Mouse (Mus musculus) forebrain, embryonic 16.5 days (tissue): Measurements from ENCODE around the gene Rtl10. TPM values are rescaled to one million over a fixed set of nuclear protein-coding genes. Genes with fewer than 3 reads are reported as not detected.

Experiments
- ATAC-seq: fragments of 200-750 bp; cut with Nextera tagmentation; 2 replicates; pipeline ENCODE4 v1.8.0; 2017; ENCODE audit warnings: mild to moderate bottlenecking, moderate library complexity
- H3K27ac ChIP-seq: fragments of 300-500 bp; sonication (generic); 2 replicates; pipeline ENCODE4 v1.5.1; 2014; ENCODE audit warnings: low read length, control low read depth
- H3K27me3 ChIP-seq: fragments of 300-500 bp; sonication (generic); replicated peaks from 2 replicates; pipeline ENCODE4 v1.6.1; 2014; ENCODE audit warnings: low read length; ENCODE audit not compliant: control insufficient read depth, insufficient read depth
- H3K36me3 ChIP-seq: fragments of 300-500 bp; sonication (generic); 2 replicates; pipeline ENCODE4 v1.6.1; 2014; ENCODE audit not compliant: control insufficient read depth, insufficient read depth
- H3K4me1 ChIP-seq: fragments of 300-500 bp; sonication (generic); replicated peaks from 2 replicates; pipeline ENCODE4 v1.6.1; 2014; ENCODE audit warnings: low read length; ENCODE audit not compliant: control insufficient read depth, insufficient read depth
- H3K4me2 ChIP-seq: fragments of 300-500 bp; sonication (generic); 2 replicates; pipeline ENCODE4 v1.6.1; 2014; ENCODE audit warnings: mild to moderate bottlenecking, low read length, control low read depth
- H3K4me3 ChIP-seq: fragments of 300-500 bp; sonication (generic); replicated peaks from 2 replicates; pipeline ENCODE4 v1.5.1; 2014; ENCODE audit warnings: mild to moderate bottlenecking, low read length, control low read depth
- H3K9ac ChIP-seq: fragments of 300-500 bp; sonication (generic); replicated peaks from 2 replicates; pipeline ENCODE4 v1.6.1; 2014; ENCODE audit warnings: low read depth, low read length, control low read depth
- H3K9me3 ChIP-seq: fragments of 300-500 bp; sonication (generic); 2 replicates; pipeline ENCODE4 v1.6.1; 2016; ENCODE audit warnings: low read length; ENCODE audit not compliant: control insufficient read depth
- WGBS: fragments of 180-500 bp; shearing (Covaris S2); extraction: QIAGEN DNeasy Blood & Tissue Kit; methylation state at CpG from one replicate; pipeline ENCODE4 v1.1.7; 2014; 5-methylcytosine and 5-hydroxymethylcytosine counted together
- polyA plus RNA-seq: library from polyadenylated mRNA; unstranded; fragments of >200 nt; fragmentation: Nextera tagmentation; extraction: Ambion mirVana; gene quantifications from 2 replicates; pipeline ENCODE4 v1.2.1, GENCODE M21; 2015

Gene Rtl10
- polyA plus RNA-seq, 1 experiment from 2014 or later, result 3.4 TPM

GRCm38 (mm10) chr16:18490894-18491293, 7.8 kb upstream of the Rtl10 start:
- ATAC-seq, result no peak
- 82% methylated on average over 1 of the region's 1 CpGs for WGBS
- Histone ChIP-seq H3K4me1 (no peaks in the 10 kb centered on the region), H3K9ac (no peak overlapping the region), H3K27ac (no peak overlapping the region), H3K27me3 (no peaks in the 10 kb centered on the region), H3K4me3 (no peak overlapping the region), H3K36me3 (no peaks in the 10 kb centered on the region), H3K4me2 (no peak overlapping the region), H3K9me3 (no peaks in the 10 kb centered on the region)

- WGBS, result 2% methylated on average over 6 of the region's 6 CpGs
- H3K9me3 ChIP-seq, result no peaks in the 10 kb centered on the region
- no peak; the same call in 1 of the 2 replicates for ATAC-seq
- H3K4me1 ChIP-seq, result peaks cover 18% of the 10 kb centered on the region
- H3K27ac ChIP-seq, result peak overlapping the region; percentile 94
- H3K4me3 ChIP-seq, result peak overlapping the region; percentile 81
- peak overlapping the region; percentile 83 for H3K9ac ChIP-seq
- H3K4me2 ChIP-seq, result peak overlapping the region; percentile 87
- no peaks in the 10 kb centered on the region for H3K27me3 ChIP-seq
- H3K36me3 ChIP-seq, result peaks cover 6% of the 10 kb centered on the region
These were observed 711 bp upstream of the Rtl10 start for GRCm38 (mm10) chr16:18497865-18498515.

GRCm38 (mm10) chr16:18498996-18499395, 295 bp downstream of the Rtl10 start:
- peak overlapping the region; percentile 62; the same call in 1 of the 2 replicates for H3K27ac ChIP-seq
- peaks cover 6% of the 10 kb centered on the region for H3K36me3 ChIP-seq
- no peaks in the 10 kb centered on the region for H3K27me3 ChIP-seq
- ATAC-seq, result no peak
- H3K4me2 ChIP-seq, result peak overlapping the region; percentile 87
- WGBS, result under 1% methylated on average over 24 of the region's 24 CpGs
- H3K4me1 ChIP-seq, result peaks cover 18% of the 10 kb centered on the region
- peak overlapping the region; percentile 81 for H3K4me3 ChIP-seq
- H3K9me3 ChIP-seq, result no peaks in the 10 kb centered on the region
- peak overlapping the region; percentile 83 for H3K9ac ChIP-seq

DNA sequence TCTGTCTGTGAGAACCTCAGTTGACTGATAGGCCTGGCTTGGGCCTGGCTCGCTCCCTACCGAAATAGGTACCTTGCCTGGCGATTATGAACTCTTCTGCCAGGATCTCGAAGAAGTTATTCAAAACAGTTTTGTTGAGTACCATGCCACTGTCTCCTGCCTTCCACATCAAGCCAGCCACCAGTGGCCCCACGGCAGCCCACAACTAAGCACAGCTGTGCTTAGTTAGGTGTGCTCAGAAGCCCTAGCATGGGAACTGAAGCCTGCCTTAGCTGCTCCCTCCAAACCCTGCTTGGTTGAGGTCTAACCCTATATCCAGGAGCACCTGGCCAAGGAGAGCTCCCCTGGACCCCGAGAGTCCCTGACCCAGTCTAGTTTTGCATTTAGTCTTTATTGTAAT, 2.8 kb downstream of the Rtl10 start:
- H3K36me3 ChIP-seq, result peaks cover 6% of the 10 kb centered on the region
- H3K9ac ChIP-seq, result no peak overlapping the region
- H3K4me1 ChIP-seq, result peaks cover 18% of the 10 kb centered on the region
- no peak overlapping the region for H3K4me3 ChIP-seq
- ATAC-seq, result no peak
- no peak overlapping the region for H3K4me2 ChIP-seq
- no peaks in the 10 kb centered on the region for H3K27me3 ChIP-seq
- no peaks in the 10 kb centered on the region for H3K9me3 ChIP-seq
- H3K27ac ChIP-seq, result no peak overlapping the region
- 98% methylated on average over 6 of the region's 6 CpGs for WGBS

GRCm38 (mm10) chr16:18503566-18504342, 5.1 kb downstream of the Rtl10 start:
- WGBS, result 94% methylated on average over 14 of the region's 14 CpGs
- Histone ChIP-seq H3K4me3 (no peak overlapping the region), H3K27ac (no peak overlapping the region), H3K4me2 (no peak overlapping the region), H3K9me3 (no peaks in the 10 kb centered on the region), H3K36me3 (peaks cover 6% of the 10 kb centered on the region), H3K4me1 (peaks cover 11% of the 10 kb centered on the region), H3K9ac (no peak overlapping the region), H3K27me3 (no peaks in the 10 kb centered on the region)
- no peak for ATAC-seq

GRCm38 (mm10) chr16:18506524-18507199, 8.0 kb downstream of the Rtl10 start:
- WGBS, result 91% methylated on average over 3 of the region's 3 CpGs
- H3K36me3 ChIP-seq, result peaks cover under 1% of the 10 kb centered on the region

GRCm38 (mm10) chr16:18507200-18507549, 8.5 kb downstream of the Rtl10 start:
- no peaks in the 10 kb centered on the region for H3K27me3 ChIP-seq
- 83% methylated on average over 1 of the region's 1 CpGs for WGBS
- H3K9me3 ChIP-seq, result no peaks in the 10 kb centered on the region
- H3K27ac ChIP-seq, result no peak overlapping the region
- H3K4me1 ChIP-seq, result peaks cover 5% of the 10 kb centered on the region; the same call in 1 of the 2 replicates
- no peaks in the 10 kb centered on the region for H3K36me3 ChIP-seq
- ATAC-seq, result no peak
- H3K4me3 ChIP-seq, result no peak overlapping the region
- no peak overlapping the region for H3K9ac ChIP-seq
- H3K4me2 ChIP-seq, result no peak overlapping the region

More at GRCm38 (mm10) chr16:18506524-18507199, 8.0 kb downstream of the Rtl10 start:
- Histone ChIP-seq H3K27ac (no peak overlapping the region), H3K9me3 (no peaks in the 10 kb centered on the region), H3K9ac (no peak overlapping the region), H3K4me3 (no peak overlapping the region), H3K4me1 (peaks cover 5% of the 10 kb centered on the region; the same call in 1 of the 2 replicates), H3K4me2 (no peak overlapping the region), H3K27me3 (no peaks in the 10 kb centered on the region)
- no peak for ATAC-seq

- WGBS, result 94% methylated on average over 5 of the region's 5 CpGs
- ATAC-seq, result no peak
- Histone ChIP-seq H3K9me3 (no peaks in the 10 kb centered on the region), H3K27me3 (no peaks in the 10 kb centered on the region), H3K4me1 (peaks cover 5% of the 10 kb centered on the region; the same call in 1 of the 2 replicates), H3K36me3 (no peaks in the 10 kb centered on the region), H3K4me3 (no peak overlapping the region), H3K9ac (no peak overlapping the region), H3K4me2 (no peak overlapping the region), H3K27ac (no peak overlapping the region)
These were observed 13.0 kb downstream of the Rtl10 start for GRCm38 (mm10) chr16:18511741-18512140.

DNA sequence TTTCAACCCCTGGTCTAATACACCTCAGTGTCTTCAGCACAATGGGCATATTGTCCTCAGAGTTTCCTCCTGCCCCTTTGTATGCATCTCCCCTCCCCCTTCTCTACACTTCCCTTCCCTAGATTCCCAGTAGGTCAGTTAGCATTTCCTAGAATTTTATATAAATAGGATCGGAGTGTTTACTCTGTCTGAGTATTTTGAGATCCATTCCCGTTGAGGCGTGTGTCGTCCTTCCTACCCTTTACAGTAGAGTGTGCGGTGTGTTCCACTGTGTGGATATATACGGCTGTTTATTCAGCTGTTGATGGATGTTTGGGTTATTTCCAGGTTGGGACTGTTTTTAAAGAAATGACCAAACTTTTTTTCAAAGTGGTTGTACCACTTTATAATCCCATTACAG, 14.8 kb downstream of the Rtl10 start:
- H3K4me3 ChIP-seq, result no peak overlapping the region
- H3K4me1 ChIP-seq, result peaks cover 5% of the 10 kb centered on the region; the same call in 1 of the 2 replicates
- H3K9me3 ChIP-seq, result no peaks in the 10 kb centered on the region
- ATAC-seq, result no peak
- H3K27ac ChIP-seq, result no peak overlapping the region
- no peak overlapping the region for H3K9ac ChIP-seq
- 79% methylated on average over 6 of the region's 6 CpGs for WGBS
- H3K4me2 ChIP-seq, result no peak overlapping the region
- H3K36me3 ChIP-seq, result no peaks in the 10 kb centered on the region
- no peaks in the 10 kb centered on the region for H3K27me3 ChIP-seq
